Mouse (Mus musculus) forebrain, embryonic 16.5 days (tissue): ENCODE data around the gene Ddc. TPM values are rescaled to one million over a fixed set of nuclear protein-coding genes. Genes with fewer than 3 reads are reported as not detected.
A peak's percentile ranks its signal among the peaks of the same experiment; 100 is the strongest.

Experiments used
- ATAC-seq: fragments of 200-750 bp; cut with Nextera tagmentation; 2 replicates; pipeline ENCODE4 v1.8.0; 2017; ENCODE audit warnings: mild to moderate bottlenecking, moderate library complexity
- H3K27ac ChIP-seq: fragments of 300-500 bp; sonication (generic); 2 replicates; pipeline ENCODE4 v1.5.1; 2014; ENCODE audit warnings: low read length, control low read depth
- H3K27me3 ChIP-seq: fragments of 300-500 bp; sonication (generic); replicated peaks from 2 replicates; pipeline ENCODE4 v1.6.1; 2014; ENCODE audit warnings: low read length; ENCODE audit not compliant: control insufficient read depth, insufficient read depth
- H3K36me3 ChIP-seq: fragments of 300-500 bp; sonication (generic); 2 replicates; pipeline ENCODE4 v1.6.1; 2014; ENCODE audit not compliant: control insufficient read depth, insufficient read depth
- H3K4me1 ChIP-seq: fragments of 300-500 bp; sonication (generic); replicated peaks from 2 replicates; pipeline ENCODE4 v1.6.1; 2014; ENCODE audit warnings: low read length; ENCODE audit not compliant: control insufficient read depth, insufficient read depth
- H3K4me2 ChIP-seq: fragments of 300-500 bp; sonication (generic); 2 replicates; pipeline ENCODE4 v1.6.1; 2014; ENCODE audit warnings: mild to moderate bottlenecking, low read length, control low read depth
- H3K4me3 ChIP-seq: fragments of 300-500 bp; sonication (generic); replicated peaks from 2 replicates; pipeline ENCODE4 v1.5.1; 2014; ENCODE audit warnings: mild to moderate bottlenecking, low read length, control low read depth
- H3K9ac ChIP-seq: fragments of 300-500 bp; sonication (generic); replicated peaks from 2 replicates; pipeline ENCODE4 v1.6.1; 2014; ENCODE audit warnings: low read depth, low read length, control low read depth
- H3K9me3 ChIP-seq: fragments of 300-500 bp; sonication (generic); 2 replicates; pipeline ENCODE4 v1.6.1; 2016; ENCODE audit warnings: low read length; ENCODE audit not compliant: control insufficient read depth
- WGBS: fragments of 180-500 bp; shearing (Covaris S2); extraction: QIAGEN DNeasy Blood & Tissue Kit; methylation state at CpG from one replicate; pipeline ENCODE4 v1.1.7; 2014; 5-methylcytosine and 5-hydroxymethylcytosine counted together
- polyA plus RNA-seq: library from polyadenylated mRNA; unstranded; fragments of >200 nt; fragmentation: Nextera tagmentation; extraction: Ambion mirVana; gene quantifications from 2 replicates; pipeline ENCODE4 v1.2.1, GENCODE M21; 2015

Gene Ddc
- polyA plus RNA-seq, 1 experiment from 2014 or later, result 4.4 TPM

DNA sequence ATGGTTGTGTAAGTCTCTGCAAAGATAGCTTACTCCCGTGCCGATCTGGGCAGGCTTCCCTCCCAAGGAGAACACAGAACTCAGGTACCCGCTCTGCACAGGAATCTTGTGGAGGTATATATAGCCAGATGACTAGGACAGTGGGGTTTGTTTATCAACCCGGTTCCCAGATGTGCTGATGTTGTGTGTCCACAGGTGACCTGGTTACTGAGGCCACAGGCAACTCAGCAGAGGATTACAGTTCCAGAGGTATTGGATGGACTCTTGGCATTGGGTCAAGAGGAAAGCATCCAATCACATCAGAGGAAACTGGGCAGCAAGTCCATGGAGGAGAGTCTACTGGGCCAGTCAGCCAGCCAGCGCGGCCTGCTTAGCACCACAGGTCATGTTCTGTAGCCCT, 79.1 kb downstream of the Ddc start:
- WGBS, result 90% methylated on average over 6 of the region's 6 CpGs
- Histone ChIP-seq H3K27ac (no peak overlapping the region), H3K9ac (no peak overlapping the region), H3K27me3 (no peaks in the 10 kb centered on the region), H3K4me1 (peaks cover 16% of the 10 kb centered on the region), H3K9me3 (no peaks in the 10 kb centered on the region), H3K4me2 (no peak overlapping the region), H3K4me3 (no peak overlapping the region), H3K36me3 (no peaks in the 10 kb centered on the region)
- ATAC-seq, result no peak

DNA sequence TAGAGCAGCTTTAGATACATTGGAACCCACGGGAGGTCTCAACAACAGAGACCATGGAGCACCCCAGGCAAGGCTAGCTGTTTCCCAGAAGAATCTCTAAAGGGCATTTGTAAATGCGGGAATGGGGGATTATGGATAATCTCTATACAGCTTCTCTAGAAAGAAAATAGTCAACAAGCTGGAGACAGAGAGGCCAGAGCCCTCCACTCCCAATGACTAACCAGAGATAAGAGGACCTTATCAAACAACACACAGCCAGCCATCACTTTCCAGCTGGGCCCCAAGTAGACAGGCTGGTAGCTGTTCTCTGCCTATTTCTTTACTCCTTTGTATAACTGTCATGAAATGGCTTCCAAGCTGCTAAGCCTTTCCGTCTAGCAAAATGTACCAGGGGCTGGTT, 82.2 kb downstream of the Ddc start:
- H3K27me3 ChIP-seq, result no peaks in the 10 kb centered on the region
- 0 out of 2 replicates have a peak, but pooled peaks cover 2% of the 10 kb centered on the region for H3K4me1 ChIP-seq
- no peak overlapping the region for H3K27ac ChIP-seq
- 63% methylated on average over 3 of the region's 3 CpGs for WGBS
- H3K4me2 ChIP-seq, result no peak overlapping the region
- no peak for ATAC-seq
- H3K36me3 ChIP-seq, result no peaks in the 10 kb centered on the region
- no peak overlapping the region for H3K9ac ChIP-seq
- H3K9me3 ChIP-seq, result no peaks in the 10 kb centered on the region
- H3K4me3 ChIP-seq, result no peak overlapping the region

DNA sequence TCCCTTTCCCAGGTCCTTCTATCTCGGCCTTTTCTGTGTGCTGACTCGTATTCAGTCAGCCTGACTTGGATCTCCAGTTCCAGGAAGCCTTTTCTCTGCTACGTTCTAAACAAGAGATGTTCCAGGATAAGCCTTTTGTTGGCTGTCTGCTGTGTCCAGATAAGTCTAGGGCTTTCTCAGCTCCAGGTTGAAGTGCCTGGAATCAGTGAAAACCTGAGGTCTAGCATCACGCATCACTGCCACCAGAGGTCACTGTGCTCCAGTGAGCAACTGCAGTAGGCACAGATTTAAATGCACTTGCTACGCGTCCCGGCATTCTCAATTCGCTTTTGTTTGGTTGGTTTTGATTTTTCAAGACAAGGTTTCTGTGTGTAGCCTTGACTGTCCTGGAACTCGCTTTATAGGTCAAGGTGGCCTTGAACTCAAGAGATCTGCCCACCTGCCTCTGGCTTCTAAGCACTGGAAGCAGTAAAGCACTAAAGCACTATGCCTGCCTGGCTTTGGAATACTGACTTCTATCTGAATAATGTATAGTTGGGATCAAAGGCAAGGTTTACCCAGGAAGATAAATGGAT, 86.0 kb downstream of the Ddc start:
- ATAC-seq, result 0 out of 2 replicates have a peak, but pooled peaks have one; percentile 24
- H3K27me3 ChIP-seq, result no peaks in the 10 kb centered on the region
- H3K9me3 ChIP-seq, result no peaks in the 10 kb centered on the region
- H3K9ac ChIP-seq, result peak overlapping the region; percentile 44
- no peak overlapping the region for H3K4me3 ChIP-seq
- no peak overlapping the region for H3K27ac ChIP-seq
- H3K36me3 ChIP-seq, result no peaks in the 10 kb centered on the region
- H3K4me1 ChIP-seq, result peaks cover 12% of the 10 kb centered on the region
- 20% methylated on average over 9 of the region's 9 CpGs for WGBS
- H3K4me2 ChIP-seq, result peak overlapping the region; percentile 44

DNA sequence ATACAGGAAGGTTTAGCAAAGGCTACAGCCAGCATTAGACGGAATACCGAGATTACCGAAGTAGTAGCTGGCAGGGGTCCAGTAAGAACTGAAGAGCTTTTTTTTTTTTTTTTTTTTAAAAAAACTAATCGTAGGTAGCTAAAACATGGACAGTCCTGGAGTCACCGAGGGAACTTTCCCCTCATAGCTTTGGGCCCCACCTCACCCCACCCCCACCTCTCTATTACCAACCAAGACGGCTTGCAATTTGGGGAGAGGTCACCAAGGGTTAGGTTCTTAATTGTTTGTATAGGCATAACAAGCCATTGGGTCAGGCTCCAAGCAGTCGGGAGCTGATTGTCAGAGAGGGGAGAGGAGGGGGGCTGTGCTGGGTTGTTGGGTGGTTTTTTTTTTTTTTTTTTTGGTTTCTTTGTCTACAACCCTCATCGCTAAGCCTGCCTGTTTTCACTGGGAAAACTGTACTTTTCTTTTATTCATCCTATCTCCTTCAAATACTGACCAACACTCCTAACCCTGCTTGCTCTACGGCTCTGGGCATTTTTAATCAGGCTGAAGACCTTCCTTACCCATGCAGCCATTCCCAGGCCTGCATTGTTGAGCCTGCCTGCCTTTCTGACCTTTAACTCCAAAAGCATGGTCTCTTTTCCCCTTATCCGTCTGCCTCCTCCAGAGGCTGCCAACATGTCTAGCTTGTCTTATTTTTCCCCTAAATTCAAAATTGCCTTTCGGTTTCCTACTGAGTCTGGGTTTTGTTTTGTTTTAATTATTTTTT, 88.4 kb downstream of the Ddc start:
- Histone ChIP-seq H3K4me3 (peak overlapping the region; percentile 56), H3K9me3 (no peaks in the 10 kb centered on the region), H3K4me2 (peak overlapping the region; percentile 56), H3K9ac (peak overlapping the region; percentile 94), H3K36me3 (no peaks in the 10 kb centered on the region), H3K4me1 (peaks cover 12% of the 10 kb centered on the region), H3K27me3 (no peaks in the 10 kb centered on the region), H3K27ac (peak overlapping the region; percentile 97)
- WGBS, result 4% methylated on average over 11 of the region's 11 CpGs
- ATAC-seq, result peak; percentile 21

DNA sequence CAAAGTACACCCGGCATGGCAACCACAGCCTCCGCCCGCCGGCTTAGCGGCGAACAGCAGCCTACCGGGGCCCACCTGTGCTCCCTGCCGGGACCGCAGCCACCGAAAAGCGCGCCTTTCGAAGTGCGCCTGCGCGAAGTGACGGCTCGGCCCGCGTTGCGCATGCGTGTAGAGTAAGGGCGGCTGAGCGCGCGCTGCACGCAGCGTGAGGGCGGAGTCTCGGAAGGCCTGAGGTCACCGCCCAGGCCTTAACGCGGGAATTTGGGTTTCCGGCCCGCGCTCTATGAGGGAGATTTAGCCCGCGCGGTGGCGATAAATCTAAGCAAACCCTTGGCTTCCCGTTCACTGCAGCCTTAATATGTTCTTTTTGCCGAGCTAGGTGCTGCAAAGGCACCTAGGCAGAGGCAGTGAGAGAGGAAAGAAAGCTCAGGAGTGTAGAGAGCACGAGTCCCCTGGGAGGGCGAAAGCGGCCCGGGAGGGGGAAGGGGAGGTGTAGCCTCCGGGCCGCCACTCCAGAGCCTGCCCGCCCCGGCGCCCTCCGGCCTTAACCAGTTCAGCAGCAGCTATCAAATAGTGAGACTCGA, 89.0 kb downstream of the Ddc start, which contains the start of gene Fignl1:
TSS of gene Fignl1 (minus strand) at position 143 of the 584 bp plus-strand sequence.
- Histone ChIP-seq H3K27me3 (no peaks in the 10 kb centered on the region), H3K9me3 (no peaks in the 10 kb centered on the region), H3K27ac (peak within 1 kb of the TSS; percentile 97), H3K36me3 (no peaks in the 10 kb centered on the region), H3K4me3 (peak within 1 kb of the TSS; percentile 56), H3K4me2 (peak within 1 kb of the TSS; percentile 56), H3K4me1 (peaks cover 12% of the 10 kb centered on the region), H3K9ac (peak within 1 kb of the TSS; percentile 94)
- WGBS, result under 1% methylated on average over 53 of the region's 53 CpGs
- ATAC-seq, result peak; percentile 94

DNA sequence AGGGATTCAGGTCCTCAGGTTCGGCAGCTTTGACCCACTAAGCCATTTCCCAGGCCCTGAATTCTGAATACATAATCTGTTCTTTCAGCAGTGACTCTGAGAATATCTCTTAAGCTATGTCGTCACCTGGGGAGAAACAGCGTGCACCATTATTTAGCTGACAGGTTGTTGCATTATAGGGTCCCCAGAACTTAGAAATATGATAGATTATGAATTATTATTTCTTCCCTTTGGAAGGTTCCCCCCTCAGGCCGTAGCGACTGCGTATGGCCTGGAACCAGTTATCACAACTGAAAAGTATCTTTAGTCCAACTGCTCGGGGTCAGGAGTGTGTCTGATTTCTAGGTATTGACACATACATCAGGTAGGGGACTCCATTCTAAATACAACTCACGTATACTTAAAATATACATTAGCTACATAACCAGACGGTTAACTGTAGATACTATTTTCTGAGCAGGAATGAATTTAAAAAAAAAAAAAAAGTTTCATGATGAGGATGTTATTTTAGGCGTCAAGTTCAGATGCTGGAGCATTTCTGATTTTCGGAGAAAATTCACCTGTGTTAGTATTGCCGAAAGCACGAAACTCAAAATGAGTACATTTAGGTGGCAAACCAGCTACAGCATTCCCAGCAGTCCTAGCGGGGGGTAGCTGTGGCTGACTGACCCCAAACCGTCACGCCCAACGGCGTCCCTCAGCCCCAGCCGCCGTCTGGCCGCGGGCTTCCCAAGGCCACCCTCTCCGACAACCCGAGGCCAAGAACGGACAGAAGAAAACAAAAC, 89.7 kb downstream of the Ddc start:
- Histone ChIP-seq H3K27me3 (no peaks in the 10 kb centered on the region), H3K4me1 (peaks cover 12% of the 10 kb centered on the region), H3K4me2 (peak overlapping the region; percentile 56), H3K9me3 (no peaks in the 10 kb centered on the region), H3K4me3 (peak overlapping the region; percentile 56), H3K36me3 (no peaks in the 10 kb centered on the region; the same call in 1 of the 2 replicates), H3K9ac (peak overlapping the region; percentile 94), H3K27ac (no peak overlapping the region; the same call in 1 of the 2 replicates)
- no peak; the same call in 1 of the 2 replicates for ATAC-seq
- 7% methylated on average over 25 of the region's 25 CpGs for WGBS

DNA sequence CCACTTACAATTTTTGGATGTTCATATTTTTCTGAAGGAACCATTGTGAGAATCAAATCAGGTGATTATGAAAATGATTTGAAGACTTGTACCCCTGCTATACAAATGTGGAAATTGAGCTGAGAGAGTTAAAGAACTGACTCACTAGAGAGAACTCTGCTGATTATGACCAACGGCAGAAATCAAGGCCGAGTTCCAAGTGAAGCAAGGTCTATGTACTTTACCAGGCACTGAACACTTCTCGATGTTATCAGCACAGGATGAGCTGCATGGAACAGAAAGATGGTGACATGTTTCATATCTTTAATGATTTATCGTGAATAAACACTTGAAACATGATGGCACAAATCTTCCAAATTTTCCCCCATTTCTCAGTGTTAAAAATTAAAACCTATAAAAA, 92.0 kb downstream of the Ddc start:
- Histone ChIP-seq H3K9ac (no peak overlapping the region), H3K4me3 (no peak overlapping the region), H3K27ac (no peak overlapping the region), H3K36me3 (peaks cover 12% of the 10 kb centered on the region; the same call in 1 of the 2 replicates), H3K4me1 (peaks cover 10% of the 10 kb centered on the region), H3K9me3 (no peaks in the 10 kb centered on the region), H3K27me3 (no peaks in the 10 kb centered on the region), H3K4me2 (no peak overlapping the region)
- WGBS, result 89% methylated on average over 4 of the region's 4 CpGs
- ATAC-seq, result no peak

DNA sequence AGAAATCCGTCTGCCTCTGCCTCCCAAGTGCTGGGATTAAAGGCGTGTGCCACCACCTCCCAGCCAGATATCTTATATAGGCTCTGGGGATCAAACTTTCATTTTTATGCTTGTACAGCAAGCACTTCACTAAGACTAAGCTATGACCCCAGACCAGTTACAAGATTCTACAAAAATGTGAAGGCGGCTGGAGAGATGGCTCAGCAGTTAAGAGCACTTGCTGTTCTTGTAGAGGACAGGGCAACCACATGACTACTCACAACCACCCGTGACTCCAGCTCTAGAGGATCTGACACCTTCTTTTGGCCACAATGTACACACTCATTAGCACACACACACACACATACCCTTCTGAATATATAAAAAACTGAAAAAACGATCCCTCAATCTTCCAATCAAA, 93.5 kb downstream of the Ddc start:
- Histone ChIP-seq H3K4me3 (no peak overlapping the region), H3K9me3 (no peaks in the 10 kb centered on the region), H3K27me3 (no peaks in the 10 kb centered on the region), H3K9ac (no peak overlapping the region), H3K36me3 (peaks cover 12% of the 10 kb centered on the region; the same call in 1 of the 2 replicates), H3K4me2 (no peak overlapping the region), H3K27ac (no peak overlapping the region), H3K4me1 (peaks cover 5% of the 10 kb centered on the region)
- WGBS, result 81% methylated on average over 5 of the region's 5 CpGs
- ATAC-seq, result no peak

DNA sequence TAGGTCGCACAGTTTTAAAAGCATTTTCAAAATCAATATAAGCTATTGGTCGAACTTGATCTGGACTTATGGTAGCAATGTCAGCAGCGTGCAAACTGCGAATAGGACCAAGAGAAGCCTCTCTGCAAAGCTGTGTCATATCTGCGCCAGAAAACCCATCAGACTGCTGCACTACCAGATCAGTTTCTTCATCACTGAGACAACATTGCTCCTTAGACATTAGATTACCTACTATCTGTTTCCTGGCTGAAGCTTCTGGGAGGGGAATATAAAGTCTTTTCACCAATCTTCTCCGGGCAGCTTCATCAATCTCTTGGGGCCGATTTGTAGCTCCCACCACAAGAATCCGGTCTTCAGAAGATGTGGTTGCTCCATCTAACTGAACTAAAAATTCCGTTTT, 96.9 kb downstream of the Ddc start:
- H3K27ac ChIP-seq, result no peak overlapping the region
- no peak for ATAC-seq
- H3K36me3 ChIP-seq, result peaks cover 12% of the 10 kb centered on the region; the same call in 1 of the 2 replicates
- H3K9me3 ChIP-seq, result no peaks in the 10 kb centered on the region
- no peak overlapping the region for H3K4me3 ChIP-seq
- H3K27me3 ChIP-seq, result no peaks in the 10 kb centered on the region
- 95% methylated on average over 9 of the region's 9 CpGs for WGBS
- H3K4me2 ChIP-seq, result no peak overlapping the region
- H3K4me1 ChIP-seq, result no peaks in the 10 kb centered on the region
- H3K9ac ChIP-seq, result no peak overlapping the region
